Mouse (Mus musculus) brain, adult 2 months (tissue): ENCODE measurements around the gene Tbxa2r.

Experiments
- DNase-seq: peaks from one replicate; pipeline ENCODE4 v3.0.0; 2011; ENCODE audit warnings: low read depth, low spot score

Tbxa2r gene

DNA sequence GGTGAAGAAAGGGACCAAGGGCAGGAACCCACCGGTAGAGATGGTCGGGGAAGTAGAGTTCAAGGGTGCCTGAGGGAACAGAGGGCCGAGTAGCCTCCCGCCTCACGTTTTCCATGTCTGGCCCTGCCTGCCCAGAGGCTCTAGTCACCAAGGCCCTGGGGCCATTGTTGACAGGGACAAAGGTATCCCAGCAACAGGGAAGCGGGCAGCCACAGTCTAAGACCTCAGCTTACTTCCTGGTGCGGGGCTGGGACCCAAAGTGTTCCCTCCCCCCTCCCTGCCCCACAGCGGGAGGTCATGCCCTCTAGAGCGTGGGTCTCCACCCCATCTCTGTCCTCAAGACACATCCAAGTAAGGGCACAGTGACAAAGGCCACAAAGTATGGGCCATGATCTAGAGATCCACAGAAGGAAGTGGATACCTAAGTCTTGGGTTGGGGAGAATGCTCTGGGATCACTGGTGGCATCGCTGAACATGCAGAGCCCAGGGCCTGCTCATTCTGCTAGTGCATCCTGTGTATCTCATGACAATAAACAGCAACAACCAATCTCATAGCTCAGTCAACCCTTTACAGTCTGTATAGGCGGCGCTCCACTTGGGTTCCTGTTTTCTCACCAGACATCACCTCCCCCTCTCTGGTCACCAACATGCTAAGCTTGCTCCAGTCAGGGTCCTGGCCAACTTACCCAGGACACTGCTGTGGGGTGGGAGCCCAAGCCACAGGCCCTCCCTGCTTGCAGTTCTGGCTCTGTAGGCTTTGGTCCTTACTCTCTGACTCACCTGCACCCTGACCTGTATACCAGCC lies 37.3 kb downstream of the Tbxa2r start, which contains the start of gene 4930404N11Rik:
4930404N11Rik (minus strand) TSS at position 145 of the 805 bp plus-strand sequence.
- DNase-seq: no peak

DNA sequence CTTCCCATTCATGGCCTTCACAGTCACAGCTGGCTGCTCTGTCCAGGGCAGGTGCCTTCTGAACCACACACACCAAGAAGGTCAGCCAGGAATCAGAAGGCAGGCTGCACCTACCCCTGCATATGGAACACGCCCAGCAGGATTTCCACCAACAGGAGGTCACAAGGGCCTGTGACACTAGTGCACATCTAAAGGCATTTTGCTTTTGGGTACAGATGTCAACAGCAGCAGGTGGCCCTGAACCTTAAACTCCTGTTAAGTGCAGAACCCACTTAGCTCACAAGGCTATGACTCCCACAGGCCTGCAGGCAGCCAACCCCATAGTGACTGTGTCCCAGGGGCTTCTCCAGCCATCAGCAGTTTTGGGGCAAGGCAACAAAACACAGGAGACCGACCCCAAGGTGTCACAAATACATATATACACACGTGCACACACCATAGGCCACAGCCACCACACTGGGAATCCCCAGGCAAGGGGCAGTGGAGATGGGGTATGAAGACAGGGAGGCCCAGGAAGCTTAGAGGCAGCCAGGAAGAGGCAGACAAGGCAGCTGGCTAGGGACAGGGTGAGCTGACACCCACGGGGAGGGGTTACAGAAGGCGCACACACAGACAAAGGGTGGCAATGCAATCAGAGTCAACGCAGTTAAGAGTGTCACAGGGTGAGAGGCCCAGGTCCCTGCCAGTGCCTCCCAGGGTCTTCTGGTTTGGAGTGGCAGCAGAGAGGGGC lies 38.1 kb downstream of the Tbxa2r start:
- no peak for DNase-seq

DNA sequence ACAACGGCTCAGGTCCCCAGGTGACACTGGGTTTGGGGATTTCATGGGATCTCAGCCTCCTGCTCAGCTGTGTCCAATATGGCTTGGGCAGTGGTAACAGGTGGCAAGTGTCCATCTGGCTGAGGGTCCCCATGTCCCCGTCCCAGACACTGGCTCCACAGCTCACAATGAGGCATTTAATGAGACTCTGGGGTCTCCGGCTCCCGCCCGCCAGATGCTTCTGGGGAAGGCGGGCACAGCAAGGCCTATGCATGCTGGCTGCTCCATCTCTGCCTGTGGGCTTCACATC lies 38.6 kb downstream of the Tbxa2r start:
- no peak for DNase-seq

DNA sequence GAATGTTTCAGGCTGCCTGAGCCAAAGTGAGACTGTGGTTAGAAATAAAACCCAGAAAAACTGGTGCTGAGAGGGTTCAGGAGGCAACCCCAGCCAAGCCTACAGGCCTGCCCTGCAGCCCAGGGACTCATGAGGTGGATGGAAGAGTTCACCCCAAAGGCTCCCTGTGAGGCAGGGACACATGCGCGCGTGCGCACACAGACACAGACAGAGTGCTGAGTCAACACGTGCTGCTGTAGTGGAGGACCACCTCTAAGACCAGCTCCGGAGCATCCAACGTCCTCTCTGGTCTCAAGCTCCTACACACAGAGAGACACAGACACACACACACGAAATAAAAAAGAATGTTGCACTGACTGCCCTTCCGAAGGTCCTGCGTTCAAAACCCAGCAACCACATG lies 46.8 kb downstream of the Tbxa2r start:
- DNase-seq: no peak

DNA sequence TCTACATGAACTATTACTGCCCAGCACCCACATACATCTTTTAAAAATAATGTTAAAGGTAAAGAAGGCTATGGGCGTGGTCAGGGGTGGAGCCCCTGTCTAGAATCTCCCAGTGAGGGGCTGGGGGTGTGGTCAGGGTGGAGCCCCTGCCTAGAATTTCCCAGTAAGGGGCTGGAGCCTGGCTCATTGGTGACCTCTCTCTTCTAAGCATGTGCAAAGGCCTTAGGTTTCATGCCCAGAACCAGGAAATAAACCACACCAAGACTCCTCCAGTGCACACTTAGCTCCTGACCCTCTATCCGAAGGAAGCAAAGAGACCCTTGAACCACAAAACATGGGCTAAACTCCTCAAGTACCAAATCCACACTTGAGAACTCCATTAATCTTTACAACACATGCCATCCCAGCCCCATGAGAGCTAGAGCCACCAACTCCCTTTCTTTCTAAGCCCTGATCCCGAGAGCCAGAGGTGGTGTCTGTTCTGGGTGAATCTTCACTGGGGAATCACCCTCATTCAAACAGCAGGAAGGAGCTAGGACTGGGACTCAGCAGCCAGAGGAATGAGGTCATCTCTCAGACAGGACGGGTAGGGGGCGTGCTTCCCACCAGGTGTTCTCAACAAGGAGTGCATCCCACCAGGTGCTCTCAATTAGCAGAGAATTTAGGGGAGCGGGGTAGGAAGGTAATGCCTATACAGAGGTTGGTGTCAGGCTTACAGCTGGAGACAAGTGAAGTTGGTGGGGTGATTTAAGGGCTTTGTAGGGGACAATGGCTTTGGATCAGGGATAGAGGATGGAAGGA lies 48.2 kb downstream of the Tbxa2r start:
- no peak for DNase-seq

DNA sequence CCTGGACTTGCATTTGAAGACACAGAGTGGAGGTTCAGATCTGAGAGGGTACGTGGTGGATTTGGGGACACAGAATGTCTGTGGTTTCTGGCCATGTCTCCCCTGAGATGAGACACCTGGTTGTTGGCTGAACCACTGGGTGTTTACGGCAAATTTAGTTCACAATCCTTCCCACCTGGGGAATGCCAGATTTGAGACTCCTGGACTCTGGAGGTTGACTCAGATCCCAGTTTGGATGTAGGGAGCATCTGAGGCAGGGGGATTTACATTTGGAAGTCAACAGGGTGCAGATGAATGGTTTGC lies 48.8 kb downstream of the Tbxa2r start:
- DNase-seq: no peak

DNA sequence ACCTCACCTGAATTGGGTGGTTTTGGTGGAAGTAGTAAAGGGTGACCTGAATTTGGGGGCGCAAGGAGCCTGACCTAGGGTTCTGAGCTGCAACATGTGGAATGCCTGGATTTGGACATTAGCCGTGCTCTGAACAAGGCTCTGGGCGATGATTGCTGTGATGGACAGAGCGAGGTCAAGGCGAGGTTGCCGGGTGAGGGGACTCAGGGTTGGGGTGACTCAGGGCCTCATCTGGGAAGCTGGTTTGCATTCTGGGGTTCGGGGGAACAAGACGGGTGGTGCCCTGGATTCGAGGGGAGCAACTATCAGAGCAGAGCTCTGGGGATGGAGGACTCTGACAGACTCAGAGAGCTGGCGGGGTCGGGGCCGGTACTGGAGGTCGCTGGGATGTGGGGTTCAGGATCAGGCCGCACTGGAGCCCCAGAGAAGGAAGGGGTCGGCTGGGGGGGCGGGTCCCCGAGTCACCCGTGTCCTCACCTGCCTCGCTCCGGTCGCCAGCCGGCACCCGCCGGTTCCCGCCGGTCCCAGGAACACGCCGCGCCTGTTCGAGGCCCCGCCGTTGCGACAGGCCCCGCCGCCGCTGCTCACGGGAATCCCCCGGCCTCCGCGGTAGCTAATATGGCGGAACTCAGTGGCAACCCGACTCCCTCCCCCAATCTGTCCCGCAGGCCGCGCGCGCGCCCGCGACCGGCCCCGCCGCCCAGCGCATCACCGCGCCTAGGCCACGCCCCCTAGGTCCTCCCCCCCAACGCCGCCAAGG lies 49.4 kb downstream of the Tbxa2r start, which contains the start of gene Fzr1:
Fzr1 (minus strand) TSS at position 724 of the 760 bp plus-strand sequence.
- DNase-seq: no peak

DNA sequence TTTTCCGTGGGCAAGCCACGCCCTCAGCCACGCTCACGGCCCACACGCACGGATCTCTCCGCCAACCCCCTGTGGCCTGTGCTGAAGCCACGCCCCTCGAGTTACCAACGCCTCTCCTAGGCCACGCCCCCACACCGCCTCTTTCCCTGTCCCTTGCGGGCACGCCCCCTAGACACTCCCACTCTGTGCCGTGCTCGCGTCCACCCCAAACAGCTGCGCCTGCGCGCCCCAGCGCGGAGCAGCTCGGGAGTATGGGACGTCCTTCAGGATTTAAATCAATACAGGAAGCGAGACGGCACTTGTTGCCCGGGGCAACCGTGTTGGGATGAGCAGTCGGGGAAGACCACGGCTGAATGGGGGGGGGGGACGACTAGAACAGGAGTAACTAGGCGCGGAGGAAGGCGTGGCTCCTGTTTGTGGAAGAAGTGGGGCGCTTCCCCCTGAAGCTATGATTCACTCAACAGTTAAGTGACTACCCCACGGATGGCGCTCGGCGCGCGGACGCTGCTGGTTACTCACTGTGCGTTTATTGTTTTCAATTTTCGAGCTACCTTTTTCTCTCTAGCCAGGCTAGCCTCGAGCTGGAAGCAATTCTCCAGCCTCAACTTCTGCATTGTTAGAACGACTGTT lies 50.1 kb downstream of the Tbxa2r start:
- peak; percentile 100 for DNase-seq

DNA sequence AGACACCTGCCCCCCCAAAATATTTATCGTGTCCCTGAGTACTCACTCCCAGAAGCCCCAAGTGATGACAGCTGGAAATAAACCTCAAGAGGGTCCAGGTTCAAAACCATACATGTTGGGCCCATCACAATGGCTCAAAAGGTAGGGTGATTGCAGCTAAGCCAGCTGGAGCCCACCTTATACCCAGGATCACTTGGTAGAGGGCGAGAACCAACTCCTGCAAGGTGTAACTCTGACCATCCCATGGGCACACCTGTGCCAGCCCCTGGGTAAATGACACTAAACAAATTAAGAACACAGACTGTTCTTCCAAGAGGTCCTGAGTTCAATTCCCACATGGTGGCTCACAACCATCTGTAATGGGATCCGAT lies 50.6 kb downstream of the Tbxa2r start:
- DNase-seq: no peak

DNA sequence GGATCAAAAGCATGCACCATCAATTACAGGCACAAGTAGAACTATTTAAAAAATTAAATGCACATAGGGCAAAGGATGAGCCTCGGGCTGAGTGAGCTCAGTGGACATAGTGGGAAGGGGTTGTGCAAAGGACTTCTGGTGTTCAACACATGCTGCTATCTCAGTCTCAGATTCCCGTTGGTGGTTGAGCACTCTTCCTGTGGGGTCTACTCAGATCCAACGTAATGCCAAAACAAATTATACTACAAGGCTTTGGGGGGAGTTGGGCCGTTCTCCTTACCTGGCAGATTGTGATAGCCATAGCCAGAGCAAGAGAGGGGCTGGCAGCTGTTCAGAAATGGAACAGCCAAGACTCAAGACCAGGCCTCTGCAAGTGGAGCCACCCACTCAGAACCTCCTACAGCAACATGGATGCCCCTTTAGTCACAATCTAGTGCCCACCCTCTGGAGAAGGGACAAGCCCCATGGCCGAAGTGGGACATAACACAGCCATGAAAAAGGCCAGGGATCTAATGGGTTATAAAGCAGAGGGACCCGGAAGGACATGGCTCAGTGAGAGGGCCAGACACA lies 51.4 kb downstream of the Tbxa2r start:
- no peak for DNase-seq

DNA sequence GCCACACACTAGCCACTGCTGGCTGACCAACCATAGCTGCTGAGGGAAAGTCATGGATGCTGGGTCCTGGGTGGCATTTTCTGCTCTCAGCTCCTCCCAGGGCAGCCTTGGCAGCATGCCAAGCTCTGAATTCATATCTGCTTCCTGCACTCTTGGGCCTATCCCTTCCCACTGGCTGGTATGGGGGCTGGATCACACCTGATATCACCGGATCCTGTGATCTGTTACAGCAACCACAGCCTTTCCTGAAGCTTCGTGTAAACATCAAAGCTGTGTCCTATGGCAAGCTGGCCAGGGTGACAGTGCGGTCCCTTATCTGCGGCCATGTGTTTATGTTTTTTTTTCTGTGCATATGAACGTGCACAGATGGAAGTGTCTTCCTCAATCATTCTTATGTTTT lies 53.5 kb downstream of the Tbxa2r start:
- DNase-seq: no peak

DNA sequence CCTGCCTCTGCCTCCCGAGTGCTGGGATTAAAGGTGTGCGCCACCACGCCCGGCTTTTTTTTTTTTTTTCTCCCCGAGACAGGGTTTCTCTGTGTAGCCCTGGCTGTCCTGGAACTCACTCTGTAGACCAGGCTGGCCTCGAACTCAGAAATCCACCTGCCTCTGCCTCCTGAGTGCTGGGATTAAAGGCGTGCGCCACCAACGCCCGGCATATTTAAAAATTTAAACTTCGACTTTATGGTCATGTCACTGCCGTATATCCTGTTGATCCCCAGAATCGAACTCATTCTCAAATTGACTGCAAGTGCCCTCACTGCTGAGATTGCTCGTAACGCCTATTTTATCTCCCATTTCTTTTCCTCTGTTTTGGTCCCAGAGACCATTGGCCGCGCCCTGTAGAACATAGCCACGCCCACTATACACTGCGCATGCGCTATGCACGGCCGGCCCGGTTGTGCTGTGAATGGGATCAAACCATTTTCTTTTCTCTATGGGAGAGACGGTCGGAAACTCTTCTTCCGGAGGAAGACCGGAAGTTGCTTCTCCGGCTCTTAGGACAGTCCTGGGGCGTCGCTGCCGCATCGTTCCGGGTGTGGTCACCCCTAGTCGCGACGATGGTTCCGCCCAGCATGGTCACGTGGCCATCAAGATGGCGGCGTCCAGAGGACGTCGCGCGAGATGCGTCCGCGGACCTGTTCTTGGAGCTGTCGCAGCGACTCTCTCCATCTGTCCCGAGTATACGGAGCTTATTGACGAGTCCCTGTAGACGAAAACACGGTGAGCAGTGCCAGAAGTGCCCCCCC lies 55.5 kb downstream of the Tbxa2r start, which contains the start of the genes Dohh and Gm48551:
Dohh (plus strand) TSS at position 627 of the 803 bp plus-strand sequence.
Gm48551 (plus strand) TSS at position 665 of the 803 bp plus-strand sequence.
- peak; percentile 100 for DNase-seq

DNA sequence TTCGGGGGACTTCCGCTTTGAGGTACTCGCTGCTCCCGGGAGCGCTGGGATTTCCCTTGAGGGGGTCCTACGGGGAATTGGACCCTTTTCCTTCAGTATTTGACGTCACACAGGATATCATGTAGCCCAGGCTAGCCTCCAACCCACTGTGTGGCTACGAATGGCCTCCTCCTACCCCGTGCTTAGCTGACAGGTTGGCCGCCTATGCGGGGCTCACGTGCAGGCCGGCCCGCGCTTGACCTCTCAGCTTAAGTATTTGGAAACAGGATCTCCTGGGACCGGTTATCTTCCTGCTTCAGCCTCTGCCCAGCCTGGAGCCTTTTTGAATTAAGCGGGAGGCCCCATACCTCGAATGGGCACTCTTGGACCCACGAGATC lies 56.1 kb downstream of the Tbxa2r start:
- no peak for DNase-seq
